Mouse (Mus musculus): Measurements from ENCODE around the gene Psen1. TPM values are rescaled to one million over a fixed set of nuclear protein-coding genes. Genes with fewer than 3 reads are reported as not detected.

The Psen1 gene
- polyA plus RNA-seq, 1 experiment from 2014 or later, result 72.9 TPM

- no peak for ATAC-seq (ENCODE audit: low FRiP score, low TSS enrichment)
- Histone ChIP-seq H3K27ac (ENCODE audit: low read depth, low read length) (no peak overlapping the region), H3K36me3 (ENCODE audit: control insufficient read depth, insufficient read depth, low read length) (peaks cover 66% of the 10 kb centered on the region), H3K4me3 (ENCODE audit: low read length) (no peak overlapping the region), H3K9me3 (ENCODE audit: control insufficient read depth, low read length) (no peaks in the 10 kb centered on the region), H3K27me3 (ENCODE audit: control insufficient read depth, insufficient read depth, low read length) (no peaks in the 10 kb centered on the region), H3K4me2 (replicated peaks; ENCODE audit: low read depth, low read length) (no peak overlapping the region), H3K4me1 (ENCODE audit: control insufficient read depth, insufficient read depth, low read length) (no peaks in the 10 kb centered on the region), H3K9ac (ENCODE audit: low read depth, low read length) (no peak overlapping the region)
- WGBS, result 84% methylated on average over 15 of the region's 15 CpGs
Measured at GRCm38 (mm10) chr12:83716416-83717184, 28.6 kb downstream of the Psen1 start.

GRCm38 (mm10) chr12:83719431-83719830 is 31.5 kb downstream of the Psen1 start:
- Histone ChIP-seq H3K36me3 (ENCODE audit: control insufficient read depth, insufficient read depth, low read length) (peaks cover 65% of the 10 kb centered on the region), H3K9ac (ENCODE audit: low read depth, low read length) (no peak overlapping the region), H3K9me3 (ENCODE audit: control insufficient read depth, low read length) (no peaks in the 10 kb centered on the region), H3K4me1 (ENCODE audit: control insufficient read depth, insufficient read depth, low read length) (no peaks in the 10 kb centered on the region), H3K27me3 (ENCODE audit: control insufficient read depth, insufficient read depth, low read length) (no peaks in the 10 kb centered on the region), H3K27ac (ENCODE audit: low read depth, low read length) (no peak overlapping the region), H3K4me3 (ENCODE audit: low read length) (no peak overlapping the region), H3K4me2 (replicated peaks; ENCODE audit: low read depth, low read length) (no peak overlapping the region)
- no peak for ATAC-seq (ENCODE audit: low FRiP score, low TSS enrichment)
- 100% methylated on average over 1 of the region's 1 CpGs for WGBS

- WGBS, result 59% methylated on average over 6 of the region's 6 CpGs
- Histone ChIP-seq H3K36me3 (ENCODE audit: control insufficient read depth, insufficient read depth, low read length) (peaks cover 60% of the 10 kb centered on the region), H3K4me3 (ENCODE audit: low read length) (no peak overlapping the region), H3K27ac (ENCODE audit: low read depth, low read length) (no peak overlapping the region), H3K9me3 (ENCODE audit: control insufficient read depth, low read length) (no peaks in the 10 kb centered on the region), H3K9ac (ENCODE audit: low read depth, low read length) (no peak overlapping the region), H3K27me3 (ENCODE audit: control insufficient read depth, insufficient read depth, low read length) (no peaks in the 10 kb centered on the region), H3K4me2 (replicated peaks; ENCODE audit: low read depth, low read length) (no peak overlapping the region), H3K4me1 (ENCODE audit: control insufficient read depth, insufficient read depth, low read length) (no peaks in the 10 kb centered on the region)
- ATAC-seq (ENCODE audit: low FRiP score, low TSS enrichment), result no peak
Measured at GRCm38 (mm10) chr12:83721281-83721680, 33.3 kb downstream of the Psen1 start.

GRCm38 (mm10) chr12:83723037-83723436 is 35.1 kb downstream of the Psen1 start:
- ATAC-seq (ENCODE audit: low FRiP score, low TSS enrichment), result no peak
- no peak overlapping the region for H3K9ac ChIP-seq (ENCODE audit: low read depth, low read length)
- no peaks in the 10 kb centered on the region for H3K27me3 ChIP-seq (ENCODE audit: control insufficient read depth, insufficient read depth, low read length)
- H3K4me3 ChIP-seq (ENCODE audit: low read length), result no peak overlapping the region
- no peak overlapping the region for H3K27ac ChIP-seq (ENCODE audit: low read depth, low read length)
- peaks cover 51% of the 10 kb centered on the region for H3K36me3 ChIP-seq (ENCODE audit: control insufficient read depth, insufficient read depth, low read length)
- 82% methylated on average over 3 of the region's 3 CpGs for WGBS
- no peak overlapping the region for H3K4me2 ChIP-seq (replicated peaks; ENCODE audit: low read depth, low read length)
- no peaks in the 10 kb centered on the region for H3K9me3 ChIP-seq (ENCODE audit: control insufficient read depth, low read length)
- no peaks in the 10 kb centered on the region for H3K4me1 ChIP-seq (ENCODE audit: control insufficient read depth, insufficient read depth, low read length)

- Histone ChIP-seq H3K9me3 (ENCODE audit: control insufficient read depth, low read length) (no peaks in the 10 kb centered on the region), H3K4me3 (ENCODE audit: low read length) (no peak overlapping the region), H3K27ac (ENCODE audit: low read depth, low read length) (no peak overlapping the region), H3K27me3 (ENCODE audit: control insufficient read depth, insufficient read depth, low read length) (no peaks in the 10 kb centered on the region), H3K9ac (ENCODE audit: low read depth, low read length) (no peak overlapping the region), H3K36me3 (ENCODE audit: control insufficient read depth, insufficient read depth, low read length) (peaks cover 71% of the 10 kb centered on the region), H3K4me2 (replicated peaks; ENCODE audit: low read depth, low read length) (no peak overlapping the region), H3K4me1 (ENCODE audit: control insufficient read depth, insufficient read depth, low read length) (no peaks in the 10 kb centered on the region)
- ATAC-seq (ENCODE audit: low FRiP score, low TSS enrichment), result no peak
- 55% methylated on average over 12 of the region's 12 CpGs for WGBS
Measured at GRCm38 (mm10) chr12:83726510-83727308, 38.8 kb downstream of the Psen1 start.

- Histone ChIP-seq H3K9ac (ENCODE audit: low read depth, low read length) (no peak overlapping the region), H3K36me3 (ENCODE audit: control insufficient read depth, insufficient read depth, low read length) (peaks cover 73% of the 10 kb centered on the region), H3K4me3 (ENCODE audit: low read length) (no peak overlapping the region), H3K9me3 (ENCODE audit: control insufficient read depth, low read length) (no peaks in the 10 kb centered on the region), H3K4me1 (ENCODE audit: control insufficient read depth, insufficient read depth, low read length) (no peaks in the 10 kb centered on the region), H3K27ac (ENCODE audit: low read depth, low read length) (no peak overlapping the region), H3K27me3 (ENCODE audit: control insufficient read depth, insufficient read depth, low read length) (no peaks in the 10 kb centered on the region), H3K4me2 (replicated peaks; ENCODE audit: low read depth, low read length) (no peak overlapping the region)
- WGBS, result 94% methylated on average over 5 of the region's 5 CpGs
- no peak for ATAC-seq (ENCODE audit: low FRiP score, low TSS enrichment)
Measured at GRCm38 (mm10) chr12:83732225-83732624, 44.3 kb downstream of the Psen1 start.

- Histone ChIP-seq H3K27ac (ENCODE audit: low read depth, low read length) (no peak overlapping the region), H3K4me3 (ENCODE audit: low read length) (no peak overlapping the region), H3K9me3 (ENCODE audit: control insufficient read depth, low read length) (no peaks in the 10 kb centered on the region), H3K9ac (ENCODE audit: low read depth, low read length) (no peak overlapping the region), H3K4me1 (ENCODE audit: control insufficient read depth, insufficient read depth, low read length) (no peaks in the 10 kb centered on the region), H3K27me3 (ENCODE audit: control insufficient read depth, insufficient read depth, low read length) (no peaks in the 10 kb centered on the region), H3K4me2 (replicated peaks; ENCODE audit: low read depth, low read length) (no peak overlapping the region), H3K36me3 (ENCODE audit: control insufficient read depth, insufficient read depth, low read length) (peaks cover 60% of the 10 kb centered on the region)
- WGBS, result 84% methylated on average over 10 of the region's 10 CpGs
- no peak for ATAC-seq (ENCODE audit: low FRiP score, low TSS enrichment)
Measured at GRCm38 (mm10) chr12:83734047-83734446, 46.1 kb downstream of the Psen1 start.

- Histone ChIP-seq H3K36me3 (ENCODE audit: control insufficient read depth, insufficient read depth, low read length) (peaks cover 41% of the 10 kb centered on the region), H3K4me2 (replicated peaks; ENCODE audit: low read depth, low read length) (no peak overlapping the region), H3K9ac (ENCODE audit: low read depth, low read length) (no peak overlapping the region), H3K9me3 (ENCODE audit: control insufficient read depth, low read length) (no peaks in the 10 kb centered on the region), H3K4me3 (ENCODE audit: low read length) (no peak overlapping the region), H3K4me1 (ENCODE audit: control insufficient read depth, insufficient read depth, low read length) (no peaks in the 10 kb centered on the region), H3K27ac (ENCODE audit: low read depth, low read length) (no peak overlapping the region), H3K27me3 (ENCODE audit: control insufficient read depth, insufficient read depth, low read length) (no peaks in the 10 kb centered on the region)
- 88% methylated on average over 8 of the region's 8 CpGs for WGBS
- ATAC-seq (ENCODE audit: low FRiP score, low TSS enrichment), result no peak
Measured at GRCm38 (mm10) chr12:83736236-83736635, 48.3 kb downstream of the Psen1 start.

GRCm38 (mm10) chr12:83738651-83739050 is 50.7 kb downstream of the Psen1 start:
- no peak overlapping the region for H3K4me2 ChIP-seq (replicated peaks; ENCODE audit: low read depth, low read length)
- ATAC-seq (ENCODE audit: low FRiP score, low TSS enrichment), result no peak
- no peak overlapping the region for H3K4me3 ChIP-seq (ENCODE audit: low read length)
- no peaks in the 10 kb centered on the region for H3K9me3 ChIP-seq (ENCODE audit: control insufficient read depth, low read length)
- no peaks in the 10 kb centered on the region for H3K4me1 ChIP-seq (ENCODE audit: control insufficient read depth, insufficient read depth, low read length)
- WGBS, result 94% methylated on average over 1 of the region's 1 CpGs
- H3K27ac ChIP-seq (ENCODE audit: low read depth, low read length), result no peak overlapping the region
- H3K36me3 ChIP-seq (ENCODE audit: control insufficient read depth, insufficient read depth, low read length), result peaks cover 20% of the 10 kb centered on the region; the same call in 1 of the 2 replicates
- H3K27me3 ChIP-seq (ENCODE audit: control insufficient read depth, insufficient read depth, low read length), result no peaks in the 10 kb centered on the region
- H3K9ac ChIP-seq (ENCODE audit: low read depth, low read length), result no peak overlapping the region
